Mouse (Mus musculus): Measurements from ENCODE around the gene Gdf11.

The Gdf11 gene

GRCm38 (mm10) chr10:128918246-128918645, 26.7 kb upstream of the Gdf11 start:
- no peak for DNase-seq

- no peak for DNase-seq
Observed at GRCm38 (mm10) chr10:128917400-128917799, 25.9 kb upstream of the Gdf11 start.

- DNase-seq = no peak
Observed at GRCm38 (mm10) chr10:128916665-128917064, 25.1 kb upstream of the Gdf11 start.

- DNase-seq = no peak
Observed at GRCm38 (mm10) chr10:128915550-128915949, 24.0 kb upstream of the Gdf11 start.

- DNase-seq = no peak
Observed at GRCm38 (mm10) chr10:128913696-128914095, 22.2 kb upstream of the Gdf11 start.

- peak; percentile 83 for DNase-seq
Observed at GRCm38 (mm10) chr10:128913219-128913618, 21.7 kb upstream of the Gdf11 start.

- no peak for DNase-seq
Observed at GRCm38 (mm10) chr10:128912791-128913190, 21.3 kb upstream of the Gdf11 start.

GRCm38 (mm10) chr10:128912268-128912667, 20.8 kb upstream of the Gdf11 start:
- no peak for DNase-seq

GRCm38 (mm10) chr10:128911430-128911829, 19.9 kb upstream of the Gdf11 start:
- DNase-seq = no peak

- no peak for DNase-seq
Observed at GRCm38 (mm10) chr10:128910066-128910841, 18.7 kb upstream of the Gdf11 start.

GRCm38 (mm10) chr10:128909567-128910028, 18.1 kb upstream of the Gdf11 start:
- DNase-seq = no peak

GRCm38 (mm10) chr10:128908778-128909448, 17.4 kb upstream of the Gdf11 start:
- DNase-seq = no peak

- DNase-seq = no peak
Observed at GRCm38 (mm10) chr10:128904812-128905211, 13.3 kb upstream of the Gdf11 start.

GRCm38 (mm10) chr10:128902409-128902988, 11.0 kb upstream of the Gdf11 start:
- no peak for DNase-seq

GRCm38 (mm10) chr10:128901409-128901808, 9.9 kb upstream of the Gdf11 start:
- DNase-seq = no peak

- DNase-seq = no peak
Observed at GRCm38 (mm10) chr10:128900698-128901097, 9.2 kb upstream of the Gdf11 start, which contains the start of gene Cd63. TSS of gene Cd63 (plus strand) at chr10:128900989.

GRCm38 (mm10) chr10:128899759-128900490, 8.4 kb upstream of the Gdf11 start:
- no peak for DNase-seq

- DNase-seq = no peak
Observed at GRCm38 (mm10) chr10:128897501-128897900, 6.0 kb upstream of the Gdf11 start.

GRCm38 (mm10) chr10:128896807-128897206, 5.3 kb upstream of the Gdf11 start:
- DNase-seq = no peak

GRCm38 (mm10) chr10:128895952-128896693, 4.6 kb upstream of the Gdf11 start:
- no peak for DNase-seq

GRCm38 (mm10) chr10:128895437-128895836, 3.9 kb upstream of the Gdf11 start:
- DNase-seq = peak; percentile 75

- peak; percentile 39 for DNase-seq
Observed at GRCm38 (mm10) chr10:128892246-128892645, 728 bp upstream of the Gdf11 start.

Data from thymus, postnatal 25 days (tissue).